Mouse (Mus musculus) bone marrow macrophage, adult 2 months (primary cell): Measurements from ENCODE around the gene Rec114.

ENCODE experiments used
- CTCF ChIP-seq: IDR thresholded peaks from 2 replicates; pipeline ENCODE4 v1.5.1; 2012; ENCODE audit warnings: low read depth, mild to moderate bottlenecking, low read length, moderate library complexity
- POLR2A ChIP-seq: IDR thresholded peaks from 2 replicates; pipeline ENCODE4 v1.6.1; 2012; ENCODE audit warnings: mild to moderate bottlenecking, low read depth, low read length, borderline replicate concordance

- TF ChIP-seq POLR2A (no peak), CTCF (no peak)
Measured at GRCm38 (mm10) chr9:58660673-58661072, 83.1 kb downstream of the Rec114 start.
